Mouse (Mus musculus): ENCODE measurements around the gene Mri1. TPM values are rescaled to one million over a fixed set of nuclear protein-coding genes. Genes with fewer than 3 reads are reported as not detected.
A peak's percentile ranks its signal among the peaks of the same experiment; 100 is the strongest.
"Not testable (repeated sequence)": the region's sequence is repeated elsewhere in the genome, so short reads cannot be mapped to it uniquely, and the experiment has no call there.

Mri1 gene
- 10 to 100 TPM; 19.0 to 21.9 TPM for total RNA-seq (2021)
- long read RNA-seq, experiment 1, partial matches to known transcripts, result 2 of 10 reads
- long read RNA-seq, experiment 1, other reads (novel, unspliced or antisense), result 3 of 10 reads
- long read RNA-seq, experiment 2, transcript Mri1-203 (5 exons, 2,819 nt), result major isoform, 6 of 10 reads
- long read RNA-seq, experiment 2, partial matches to known transcripts, result 1 of 10 reads
- long read RNA-seq, experiment 2, other reads (novel, unspliced or antisense), result 2 of 10 reads

DNA sequence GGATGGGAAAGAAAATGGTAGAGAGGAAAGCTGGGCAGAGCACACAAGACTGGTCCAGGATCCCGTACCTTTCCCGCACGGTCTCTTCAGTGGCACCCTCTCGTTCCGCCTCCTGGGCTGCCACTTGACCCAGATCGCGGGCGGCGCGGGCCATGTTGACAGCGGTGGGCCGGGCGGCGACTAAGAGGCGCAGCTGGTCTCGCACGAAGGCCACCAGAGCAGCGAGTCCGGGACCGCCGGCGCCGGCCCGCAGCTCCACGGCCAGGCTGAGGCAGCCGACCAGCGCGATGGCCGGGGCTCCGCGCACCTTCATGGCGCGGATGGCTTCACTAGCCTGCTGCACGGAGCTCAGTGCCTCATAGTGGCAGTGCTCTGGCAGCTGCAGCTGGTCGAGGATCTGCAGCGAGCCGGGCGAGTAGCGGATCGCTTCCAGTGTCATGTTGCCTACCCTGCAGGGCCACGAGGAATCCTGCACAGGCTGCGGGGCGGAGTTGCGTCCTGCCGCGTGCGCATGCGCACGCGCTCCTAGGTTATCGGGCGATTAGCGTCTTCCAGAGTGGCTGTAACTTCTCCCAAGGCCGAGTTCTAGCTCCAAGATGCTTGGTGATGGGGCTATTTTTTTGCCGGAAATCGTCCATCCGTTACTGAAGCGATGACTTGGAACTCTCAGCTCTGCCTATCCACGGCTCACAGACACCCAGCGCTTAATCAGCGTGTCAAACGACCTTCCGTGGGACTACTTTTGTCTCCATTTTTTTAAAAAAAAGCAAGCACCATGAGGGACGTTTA lies at the start of gene Mri1:
Mri1 (minus strand) TSS at position 505 of the 789 bp plus-strand sequence.
- peak; percentile 70 to 79 for DNase-seq (ENCODE audit: low spot score in 2 of 2)
- peak within 1 kb of the TSS; percentile 93 for H3K27ac ChIP-seq
- H3K4me3 ChIP-seq, result peak within 1 kb of the TSS; percentile 83
- TF ChIP-seq CTCF (conservative IDR thresholded peaks at IDR 0.05), result peak; percentile 42

DNA sequence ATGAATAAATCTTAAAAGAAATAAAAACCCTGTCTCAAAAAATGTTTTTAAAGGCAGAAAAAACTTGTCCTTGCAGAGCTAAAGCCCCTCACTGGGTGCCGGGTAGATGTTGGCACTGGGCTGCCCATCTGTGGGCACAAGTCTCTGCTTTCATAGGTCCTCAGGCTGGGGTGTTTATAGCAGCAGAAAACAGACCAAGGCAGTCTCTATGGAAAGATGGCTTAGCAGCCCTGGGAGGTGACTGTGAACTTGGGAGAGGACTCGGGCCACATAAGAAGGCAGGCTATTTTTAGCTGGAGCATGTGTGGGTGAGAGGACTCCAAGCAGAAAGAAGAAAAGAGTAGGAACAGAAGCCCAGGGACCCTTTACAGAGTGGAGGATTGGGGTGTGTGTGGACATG lies 46.8 kb upstream of the Mri1 start:
- H3K27ac ChIP-seq, result no peak overlapping the region
- no peak overlapping the region for H3K4me3 ChIP-seq
- DNase-seq (ENCODE audit: low spot score in 2 of 2), result no peak
- TF ChIP-seq CTCF (conservative IDR thresholded peaks at IDR 0.05), result no peak

DNA sequence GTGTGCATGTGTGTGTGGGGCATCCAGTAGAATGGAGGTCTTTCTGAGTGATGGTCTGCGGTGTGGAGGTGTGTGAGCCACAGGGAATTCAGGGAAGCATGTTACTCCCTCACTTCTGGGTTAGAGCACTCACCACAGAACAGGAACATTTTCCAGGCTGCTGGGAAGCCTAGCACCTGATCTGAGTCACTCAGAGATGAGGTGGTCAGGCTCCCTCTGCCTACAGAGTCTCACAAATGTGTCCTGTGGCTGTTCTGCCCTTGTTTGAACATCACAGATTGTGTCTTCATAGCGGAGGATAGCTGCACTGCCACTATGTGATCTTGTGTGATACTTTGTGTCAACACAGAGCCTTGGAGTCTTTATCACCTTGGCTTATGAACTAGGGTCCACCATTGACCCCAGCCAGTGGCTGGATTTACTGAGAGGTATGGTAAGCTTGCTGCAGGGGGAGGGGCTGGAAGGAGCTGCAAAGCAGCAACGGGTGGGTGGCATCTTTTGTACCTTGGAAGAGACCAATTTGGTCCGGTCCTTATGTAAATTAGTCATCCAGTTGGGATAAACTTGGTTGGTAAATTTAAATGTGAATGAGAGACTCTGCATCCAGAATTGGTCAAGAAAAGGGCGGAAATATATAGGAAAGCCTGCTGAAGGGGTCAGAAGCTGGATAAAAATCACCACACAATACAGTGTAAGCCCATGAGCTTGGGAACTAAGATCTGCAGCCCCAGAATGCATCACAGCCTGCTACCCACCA lies 40.1 kb upstream of the Mri1 start:
- no peak for DNase-seq (ENCODE audit: low spot score in 2 of 2)
- H3K27ac ChIP-seq, result no peak overlapping the region
- no peak for TF ChIP-seq CTCF (conservative IDR thresholded peaks at IDR 0.05)
- H3K4me3 ChIP-seq, result no peak overlapping the region

DNA sequence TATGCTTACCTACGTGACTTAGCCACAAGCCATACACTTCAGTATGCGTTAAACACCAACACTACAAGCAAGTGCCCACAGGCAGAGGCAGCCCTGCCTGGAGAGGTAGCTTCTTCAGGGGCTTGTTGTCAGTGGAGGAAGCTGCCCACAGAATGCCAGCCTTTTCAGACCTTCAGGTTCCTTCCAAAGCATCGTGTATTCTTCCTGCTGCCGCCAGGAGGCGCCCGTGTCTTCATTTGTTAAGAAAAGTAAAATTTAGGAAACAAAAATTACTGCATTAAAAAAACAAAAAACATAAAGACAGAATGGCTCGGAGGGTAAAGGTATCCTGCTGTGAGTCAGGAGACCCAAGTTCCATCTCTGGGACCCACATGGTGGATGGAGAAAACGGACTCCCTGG lies 34.6 kb upstream of the Mri1 start:
- Histone ChIP-seq H3K4me3 (no peak overlapping the region), H3K27ac (no peak overlapping the region)
- peak; percentile 97 for TF ChIP-seq CTCF (conservative IDR thresholded peaks at IDR 0.05)
- DNase-seq (ENCODE audit: low spot score in 2 of 2), result peak in 1 of 2 experiments; percentile 50

DNA sequence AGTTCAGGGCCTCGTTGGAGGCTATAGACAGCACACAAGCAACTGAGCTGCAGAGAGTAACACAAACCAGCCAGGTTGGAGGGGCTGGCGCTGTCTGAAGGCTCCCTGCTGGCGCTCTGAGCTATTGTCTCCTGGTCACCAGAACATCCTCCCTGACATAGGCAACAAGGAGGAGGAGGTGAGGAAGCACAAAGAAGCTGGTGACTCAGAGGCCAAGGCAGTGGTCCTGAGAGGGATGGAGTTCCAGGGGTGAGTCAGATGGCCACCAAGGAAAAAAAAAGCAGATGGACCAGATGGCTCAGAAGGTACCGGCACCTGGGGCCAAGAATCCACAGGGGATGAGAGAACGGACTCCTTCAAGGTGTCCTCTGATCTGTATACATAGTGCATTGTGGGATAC lies 34.0 kb upstream of the Mri1 start:
- H3K4me3 ChIP-seq, result no peak overlapping the region
- DNase-seq (ENCODE audit: low spot score in 2 of 2), result no peak
- no peak for TF ChIP-seq CTCF (conservative IDR thresholded peaks at IDR 0.05)
- H3K27ac ChIP-seq, result no peak overlapping the region

DNA sequence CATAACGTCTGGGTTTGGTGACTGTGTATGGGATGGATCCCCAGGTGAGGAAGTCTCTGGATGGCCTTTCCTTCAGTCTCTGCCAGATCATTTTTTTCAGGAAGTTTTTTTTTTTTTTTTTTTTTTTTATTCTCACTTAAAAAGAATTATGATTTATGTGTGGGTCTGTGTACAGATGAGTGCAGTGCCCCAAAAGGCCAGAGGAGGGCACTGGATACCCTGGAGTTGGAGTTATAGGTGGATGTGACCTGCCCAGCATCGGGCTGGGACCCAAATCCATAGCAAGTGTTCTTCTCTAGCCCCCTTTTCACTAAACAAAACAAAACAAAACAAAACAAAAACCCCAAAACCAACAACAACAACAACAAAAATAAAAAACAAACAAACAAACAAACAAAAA lies 31.8 kb upstream of the Mri1 start:
- no peak overlapping the region for H3K27ac ChIP-seq
- DNase-seq (ENCODE audit: low spot score in 2 of 2), result no peak
- H3K4me3 ChIP-seq, result no peak overlapping the region
- peak; percentile 56 for TF ChIP-seq CTCF (conservative IDR thresholded peaks at IDR 0.05)

DNA sequence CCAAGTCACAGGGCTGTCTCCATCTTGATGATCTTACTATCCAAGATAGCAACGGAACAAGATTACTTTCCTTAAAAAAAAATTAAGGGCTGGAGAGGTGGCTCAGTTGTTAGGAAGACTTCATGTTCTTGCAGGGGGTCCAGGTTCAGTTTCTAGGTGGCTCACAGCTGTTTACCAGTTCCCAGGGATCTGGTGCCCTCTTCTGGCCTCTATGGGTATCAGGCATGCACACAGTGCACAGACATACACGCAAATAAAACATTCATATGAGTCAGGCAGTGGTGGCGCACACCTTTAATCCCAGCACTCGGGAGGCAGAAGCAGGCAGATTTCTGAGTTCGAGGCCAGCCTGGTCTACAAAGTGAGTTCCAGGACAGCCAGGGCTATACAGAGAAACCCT lies 28.5 kb upstream of the Mri1 start:
- TF ChIP-seq CTCF (conservative IDR thresholded peaks at IDR 0.05), result peak; percentile 75
- not testable (repeated sequence) for DNase-seq (ENCODE audit: low spot score in 2 of 2); H3K27ac ChIP-seq; H3K4me3 ChIP-seq

DNA sequence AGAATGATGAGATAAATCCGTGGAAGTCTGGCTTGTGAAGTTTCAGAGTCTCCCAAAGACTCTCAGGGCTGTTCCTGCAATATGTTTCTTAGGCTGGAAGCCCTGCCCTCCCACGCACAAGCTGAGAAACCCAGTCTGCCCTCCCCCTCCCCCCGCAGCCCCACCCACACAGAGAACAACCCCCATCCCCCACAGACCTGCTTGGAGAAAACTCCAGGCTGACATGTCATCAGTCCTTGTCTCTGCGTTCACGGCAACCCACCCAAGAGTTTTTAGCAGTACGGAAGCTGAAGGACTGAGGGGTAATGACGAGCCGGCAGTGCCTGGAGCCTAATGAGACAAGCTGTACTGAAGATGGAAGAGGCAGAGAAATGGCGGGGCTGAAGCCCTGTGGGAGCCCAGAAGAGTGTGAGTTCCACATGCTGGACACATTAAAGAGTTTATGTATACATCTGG lies 27.5 kb upstream of the Mri1 start:
- no peak for TF ChIP-seq CTCF (conservative IDR thresholded peaks at IDR 0.05)
- peak overlapping the region; percentile 80 for H3K27ac ChIP-seq
- peak in 1 of 2 experiments; percentile 32 for DNase-seq (ENCODE audit: low spot score in 2 of 2)
- H3K4me3 ChIP-seq, result no peak overlapping the region; the same call in 1 of the 2 replicates

DNA sequence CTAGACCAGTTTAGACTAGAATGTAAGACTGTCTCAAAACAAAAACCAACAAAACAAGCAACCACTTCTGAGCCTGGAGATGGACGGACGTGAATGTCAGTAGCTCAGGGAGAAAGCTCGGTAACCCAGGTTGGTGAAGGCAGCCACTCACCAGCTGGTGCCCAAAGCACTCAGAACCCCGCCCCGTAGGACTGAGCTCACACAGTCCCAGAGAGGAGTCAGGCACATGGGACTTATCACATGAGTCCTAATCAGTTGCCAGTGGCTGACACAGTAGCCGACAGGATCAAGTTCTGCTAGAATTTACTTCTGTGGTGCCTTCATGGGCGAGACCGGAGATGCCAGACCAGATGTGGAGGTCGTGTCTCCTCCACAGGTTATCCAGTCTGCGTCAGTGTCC lies 23.7 kb upstream of the Mri1 start:
- no peak for TF ChIP-seq CTCF (conservative IDR thresholded peaks at IDR 0.05)
- Histone ChIP-seq H3K27ac (no peak overlapping the region), H3K4me3 (no peak overlapping the region)
- no peak for DNase-seq (ENCODE audit: low spot score in 2 of 2)

DNA sequence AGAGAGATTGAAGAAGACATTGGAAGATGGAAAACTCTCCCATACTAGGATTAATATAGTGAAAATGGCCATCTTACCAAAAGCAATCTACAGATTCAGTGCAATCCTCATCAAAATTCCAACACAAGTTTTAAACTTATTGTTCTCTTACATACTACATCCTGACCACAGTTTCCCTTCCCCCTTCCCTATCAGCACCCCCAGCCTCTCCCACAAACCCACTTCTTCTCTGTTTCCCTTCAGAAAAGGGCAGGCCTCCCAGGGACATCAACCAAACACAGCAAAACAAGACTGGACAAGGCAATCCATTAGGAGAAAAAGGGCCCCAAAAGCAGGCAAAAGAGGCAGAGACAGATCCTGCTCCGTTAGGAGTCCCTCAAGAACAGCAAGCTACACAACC lies 19.3 kb upstream of the Mri1 start:
- no peak overlapping the region for H3K4me3 ChIP-seq
- DNase-seq (ENCODE audit: low spot score in 2 of 2), result no peak
- no peak overlapping the region for H3K27ac ChIP-seq
- no peak for TF ChIP-seq CTCF (conservative IDR thresholded peaks at IDR 0.05)

DNA sequence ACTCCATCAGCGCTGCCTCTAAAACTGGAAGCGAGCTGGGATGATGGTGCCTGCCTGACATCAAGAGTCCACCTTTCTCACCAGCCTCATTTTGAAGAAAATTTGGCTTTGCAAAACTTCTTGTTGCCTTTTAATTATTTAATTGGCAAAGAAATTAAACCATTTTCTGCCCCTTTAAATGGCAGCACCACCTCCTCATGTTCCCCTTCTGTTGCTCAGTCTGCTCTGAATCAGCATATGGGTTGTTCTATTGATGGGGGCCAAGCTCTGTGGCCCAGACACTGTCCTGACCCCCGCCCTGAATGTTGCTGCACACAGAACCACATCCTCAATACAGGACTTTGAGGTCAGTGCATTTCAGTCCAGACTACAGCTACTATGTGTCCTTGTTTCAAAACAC lies 16.8 kb upstream of the Mri1 start:
- TF ChIP-seq CTCF (conservative IDR thresholded peaks at IDR 0.05), result no peak
- peak; percentile 49 to 58 for DNase-seq (ENCODE audit: low spot score in 2 of 2)
- Histone ChIP-seq H3K27ac (peak overlapping the region; percentile 83), H3K4me3 (no peak overlapping the region)

DNA sequence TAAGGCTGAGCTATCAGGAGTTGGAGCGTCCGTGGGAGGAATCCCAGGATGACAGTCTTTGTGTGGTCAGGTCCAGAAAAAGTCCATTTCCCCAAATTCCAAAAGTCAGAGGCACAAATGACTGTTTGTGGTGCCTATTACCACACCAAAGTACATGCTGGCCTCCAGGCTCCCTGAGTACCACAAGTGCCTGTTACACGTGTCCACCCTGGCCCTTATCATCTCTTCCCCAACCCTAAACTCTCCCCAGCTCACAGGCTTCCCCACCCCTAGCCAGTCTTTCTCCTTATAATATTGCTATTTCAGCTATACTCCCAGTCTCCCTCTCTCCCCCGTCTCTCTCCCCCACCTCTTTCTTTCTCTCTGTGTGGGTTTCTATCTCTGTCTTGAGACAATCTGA lies 15.2 kb upstream of the Mri1 start:
- Histone ChIP-seq H3K4me3 (no peak overlapping the region), H3K27ac (peak overlapping the region; percentile 83; the same call in 1 of the 2 replicates)
- TF ChIP-seq CTCF (conservative IDR thresholded peaks at IDR 0.05), result no peak
- DNase-seq (ENCODE audit: low spot score in 2 of 2), result no peak
